Mouse (Mus musculus) T-helper 2 cell (primary cell): Measurements from ENCODE around the gene Syt1.

Source experiments
- in situ Hi-C: fragments of 300-600 bp; cut with MboI, MseI; formaldehyde crosslinking; loops from one replicate; pipeline ENCODE4 v1.15.1; 2025; ENCODE audit warnings: high pct_unique_total_duplicates

The Syt1 gene

GRCm38 (mm10) chr10:108579396-108579795 is 431.4 kb downstream of the Syt1 start:
- in situ Hi-C loops: no loop called here

- in situ Hi-C loops: no loop called here
These were observed 433.2 kb downstream of the Syt1 start for GRCm38 (mm10) chr10:108577611-108578010.

- in situ Hi-C loops: no loop called here
These were observed 438.0 kb downstream of the Syt1 start for GRCm38 (mm10) chr10:108572764-108573163.

- in situ Hi-C loops: no loop called here
These were observed 439.7 kb downstream of the Syt1 start for GRCm38 (mm10) chr10:108571104-108571503.

GRCm38 (mm10) chr10:108569568-108570139 is 441.1 kb downstream of the Syt1 start:
- in situ Hi-C loops: no loop called here

GRCm38 (mm10) chr10:108568925-108569324 is 441.9 kb downstream of the Syt1 start:
- in situ Hi-C loops: no loop called here

GRCm38 (mm10) chr10:108568136-108568535 is 442.6 kb downstream of the Syt1 start:
- in situ Hi-C loops: no loop called here

- in situ Hi-C loops: no loop called here
These were observed 443.3 kb downstream of the Syt1 start for GRCm38 (mm10) chr10:108567456-108567855.

GRCm38 (mm10) chr10:108559607-108559908 is 451.2 kb downstream of the Syt1 start:
- in situ Hi-C loops: no loop called here

GRCm38 (mm10) chr10:108558812-108559606 is 451.8 kb downstream of the Syt1 start:
- in situ Hi-C loops: no loop called here

- in situ Hi-C loops: no loop called here
These were observed 458.2 kb downstream of the Syt1 start for GRCm38 (mm10) chr10:108552544-108552943.

GRCm38 (mm10) chr10:108545715-108546114 is 465.1 kb downstream of the Syt1 start:
- in situ Hi-C loops: no loop called here

- in situ Hi-C loops: no loop called here
These were observed 469.2 kb downstream of the Syt1 start for GRCm38 (mm10) chr10:108541555-108541954.

GRCm38 (mm10) chr10:108538546-108538945 is 472.2 kb downstream of the Syt1 start:
- in situ Hi-C loops: no loop called here

GRCm38 (mm10) chr10:108537641-108538040 is 473.1 kb downstream of the Syt1 start:
- in situ Hi-C loops: no loop called here

- in situ Hi-C loops: no loop called here
These were observed 474.9 kb downstream of the Syt1 start for GRCm38 (mm10) chr10:108535922-108536321.

- in situ Hi-C loops: no loop called here
These were observed 476.7 kb downstream of the Syt1 start for GRCm38 (mm10) chr10:108534112-108534511.

GRCm38 (mm10) chr10:108532916-108533315 is 477.9 kb downstream of the Syt1 start:
- in situ Hi-C loops: no loop called here

GRCm38 (mm10) chr10:108532283-108532682 is 478.5 kb downstream of the Syt1 start:
- in situ Hi-C loops: no loop called here

- in situ Hi-C loops: no loop called here
These were observed 479.1 kb downstream of the Syt1 start for GRCm38 (mm10) chr10:108531641-108532040.

- in situ Hi-C loops: no loop called here
These were observed 479.7 kb downstream of the Syt1 start for GRCm38 (mm10) chr10:108531111-108531510.

GRCm38 (mm10) chr10:108528338-108528737 is 482.4 kb downstream of the Syt1 start:
- in situ Hi-C loops: no loop called here

GRCm38 (mm10) chr10:108525506-108525905 is 485.3 kb downstream of the Syt1 start:
- in situ Hi-C loops: no loop called here
